Mouse (Mus musculus): ENCODE results near the gene Cabin1.

DNA sequence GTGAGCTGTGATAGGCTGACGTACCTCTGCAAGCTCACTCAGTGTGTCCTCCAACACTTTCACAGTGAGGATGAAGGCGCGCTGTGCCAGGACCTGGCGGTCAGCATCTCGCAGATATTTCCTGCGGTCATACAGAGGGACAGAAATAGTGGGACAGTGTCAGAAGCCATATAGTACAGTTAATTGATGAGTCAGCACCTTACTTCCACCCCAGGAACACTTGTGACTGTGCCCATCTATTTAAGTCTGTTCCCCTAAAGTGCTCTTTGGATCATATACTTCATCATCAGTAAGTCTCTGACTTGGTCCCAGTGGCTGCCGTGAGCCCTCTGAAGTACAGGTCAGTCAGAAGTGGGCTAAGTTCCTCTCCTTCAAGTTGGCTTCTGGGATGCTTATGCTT is 106.4 kb downstream of the Cabin1 start:
- TF ChIP-seq CTCF (IDR thresholded peaks at IDR 0.05; ENCODE audit: borderline replicate concordance, control insufficient read depth, extremely low read depth, insufficient read depth, low read length, poor library complexity) (no peak), POLR2A (IDR thresholded peaks at IDR 0.05; ENCODE audit: control insufficient read depth, extremely low read depth, insufficient read depth, low read length, poor library complexity) (no peak)

Data from thymus, adult 2 months (tissue).